Mouse (Mus musculus): ENCODE results near the gene Gm38431. TPM values are rescaled to one million over a fixed set of nuclear protein-coding genes. Genes with fewer than 3 reads are reported as not detected.

The Gm38431 gene
- total and polyA plus RNA-seq, 3 experiments, result 1.1 to 30.5 (median 9.8) TPM

Other genes starting within 250 kb of the Gm38431 start
Only the 20 nearest of the 24 such genes appear.
- 346 and 359 TPM in 2 replicates for gene Ppan, start 203.8 kb downstream of the Gm38431 start, total RNA-seq (2012; rRNA removed)
- 242 and 272 TPM in 2 replicates for gene Ppan, start 203.8 kb downstream of the Gm38431 start, total RNA-seq (2014; rRNA removed)
- 359 and 389 TPM in 2 replicates for gene Ppan, start 203.8 kb downstream of the Gm38431 start, polyA plus RNA-seq (2012; ENCODE audit: insufficient read length, low read depth)
- 293 and 340 TPM in 2 replicates for gene Eif3g, start 193.4 kb downstream of the Gm38431 start, total RNA-seq (2012; rRNA removed)
- gene Eif3g, start 193.4 kb downstream of the Gm38431 start, total RNA-seq (2014; rRNA removed), result 205 and 211 TPM in 2 replicates
- gene Eif3g, start 193.4 kb downstream of the Gm38431 start, polyA plus RNA-seq (2012; ENCODE audit: insufficient read length, low read depth), result 387 and 392 TPM in 2 replicates
- 121 and 130 TPM in 2 replicates for gene Dnmt1, start 132.1 kb downstream of the Gm38431 start, total RNA-seq (2012; rRNA removed)
- gene Dnmt1, start 132.1 kb downstream of the Gm38431 start, total RNA-seq (2014; rRNA removed), result 84.8 and 89.9 TPM in 2 replicates
- 145 and 190 TPM in 2 replicates for gene Dnmt1, start 132.1 kb downstream of the Gm38431 start, polyA plus RNA-seq (2012; ENCODE audit: insufficient read length, low read depth)
- 1.6 and 2.0 TPM in 2 replicates for gene S1pr2, start 115.2 kb downstream of the Gm38431 start, total RNA-seq (2012; rRNA removed)
- gene S1pr2, start 115.2 kb downstream of the Gm38431 start, total RNA-seq (2014; rRNA removed), result 0.84 and 1.3 TPM in 2 replicates
- 1.4 and 3.2 TPM in 2 replicates for gene S1pr2, start 115.2 kb downstream of the Gm38431 start, polyA plus RNA-seq (2012; ENCODE audit: insufficient read length, low read depth)
- 98.7 and 103 TPM in 2 replicates for gene Mrpl4, start 89.3 kb downstream of the Gm38431 start, total RNA-seq (2012; rRNA removed)
- gene Mrpl4, start 89.3 kb downstream of the Gm38431 start, total RNA-seq (2014; rRNA removed), result 42.1 and 43.9 TPM in 2 replicates
- 83.6 and 94.8 TPM in 2 replicates for gene Mrpl4, start 89.3 kb downstream of the Gm38431 start, polyA plus RNA-seq (2012; ENCODE audit: insufficient read length, low read depth)
- 128 and 202 TPM in 2 replicates for gene Icam1, start 76.0 kb downstream of the Gm38431 start, total RNA-seq (2012; rRNA removed)
- gene Icam1, start 76.0 kb downstream of the Gm38431 start, total RNA-seq (2014; rRNA removed), result 101 and 102 TPM in 2 replicates
- gene Icam1, start 76.0 kb downstream of the Gm38431 start, polyA plus RNA-seq (2012; ENCODE audit: insufficient read length, low read depth), result 64.2 and 70.6 TPM in 2 replicates
- 2.9 and 3.1 TPM in 2 replicates for gene Icam4, start 62.6 kb downstream of the Gm38431 start, total RNA-seq (2012; rRNA removed)
- gene Icam4, start 62.6 kb downstream of the Gm38431 start, total RNA-seq (2014; rRNA removed), result 1.1 and 1.2 TPM in 2 replicates
- gene Icam4, start 62.6 kb downstream of the Gm38431 start, polyA plus RNA-seq (2012; ENCODE audit: insufficient read length, low read depth), result 0.72 and 0.96 TPM in 2 replicates
- gene Icam5, start 59.9 kb downstream of the Gm38431 start, total RNA-seq (2012; rRNA removed), result 4.9 TPM in 2 replicates
- 0.89 and 1.0 TPM in 2 replicates for gene Icam5, start 59.9 kb downstream of the Gm38431 start, total RNA-seq (2014; rRNA removed)
- 1.6 and 1.7 TPM in 2 replicates for gene Icam5, start 59.9 kb downstream of the Gm38431 start, polyA plus RNA-seq (2012; ENCODE audit: insufficient read length, low read depth)
- 1.1 TPM in 1 of 2 replicates, not detected in the other for gene Zglp1, start 24.9 kb downstream of the Gm38431 start, total RNA-seq (2012; rRNA removed)
- 1.3 TPM in 1 of 2 replicates, not detected in the other for gene Zglp1, start 24.9 kb downstream of the Gm38431 start, total RNA-seq (2014; rRNA removed)
- gene Zglp1, start 24.9 kb downstream of the Gm38431 start, polyA plus RNA-seq (2012; ENCODE audit: insufficient read length, low read depth), result 0.87 and 0.98 TPM in 2 replicates
- gene Gm49373, start 18.9 kb downstream of the Gm38431 start, total RNA-seq (2012; rRNA removed), result 0.85 and 1.8 TPM in 2 replicates
- 0.54 and 0.60 TPM in 2 replicates for gene Gm49373, start 18.9 kb downstream of the Gm38431 start, total RNA-seq (2014; rRNA removed)
- gene Gm49373, start 18.9 kb downstream of the Gm38431 start, polyA plus RNA-seq (2012; ENCODE audit: insufficient read length, low read depth), result 1.5 and 2.9 TPM in 2 replicates
- gene Fdx1l, start 18.4 kb downstream of the Gm38431 start, total RNA-seq (2012; rRNA removed), result 79.7 and 90.4 TPM in 2 replicates
- 67.2 and 70.8 TPM in 2 replicates for gene Fdx1l, start 18.4 kb downstream of the Gm38431 start, total RNA-seq (2014; rRNA removed)
- 105 and 112 TPM in 2 replicates for gene Fdx1l, start 18.4 kb downstream of the Gm38431 start, polyA plus RNA-seq (2012; ENCODE audit: insufficient read length, low read depth)
- gene Raver1, start within 50 bp of the Gm38431 start, total RNA-seq (2012; rRNA removed), result 30.8 and 31.3 TPM in 2 replicates
- gene Raver1, start within 50 bp of the Gm38431 start, total RNA-seq (2014; rRNA removed), result 16.0 and 18.9 TPM in 2 replicates
- gene Raver1, start within 50 bp of the Gm38431 start, polyA plus RNA-seq (2012; ENCODE audit: insufficient read length, low read depth), result 77.9 and 101 TPM in 2 replicates
- gene Tyk2, start 39.2 kb upstream of the Gm38431 start, total RNA-seq (2012; rRNA removed), result 64.3 and 80.0 TPM in 2 replicates
- 39.0 and 40.6 TPM in 2 replicates for gene Tyk2, start 39.2 kb upstream of the Gm38431 start, total RNA-seq (2014; rRNA removed)
- gene Tyk2, start 39.2 kb upstream of the Gm38431 start, polyA plus RNA-seq (2012; ENCODE audit: insufficient read length, low read depth), result 45.1 and 49.6 TPM in 2 replicates
- gene Cdc37, start 58.0 kb upstream of the Gm38431 start, total RNA-seq (2012; rRNA removed), result 227 and 230 TPM in 2 replicates
- 84.1 and 87.2 TPM in 2 replicates for gene Cdc37, start 58.0 kb upstream of the Gm38431 start, total RNA-seq (2014; rRNA removed)
- 447 and 532 TPM in 2 replicates for gene Cdc37, start 58.0 kb upstream of the Gm38431 start, polyA plus RNA-seq (2012; ENCODE audit: insufficient read length, low read depth)
- gene Pde4a, start 73.7 kb upstream of the Gm38431 start, total RNA-seq (2012; rRNA removed), result 4.1 and 4.8 TPM in 2 replicates
- gene Pde4a, start 73.7 kb upstream of the Gm38431 start, total RNA-seq (2014; rRNA removed), result 1.2 and 1.7 TPM in 2 replicates
- 7.2 and 7.6 TPM in 2 replicates for gene Pde4a, start 73.7 kb upstream of the Gm38431 start, polyA plus RNA-seq (2012; ENCODE audit: insufficient read length, low read depth)
- gene Keap1, start 147.4 kb upstream of the Gm38431 start, total RNA-seq (2012; rRNA removed), result 41.7 and 42.8 TPM in 2 replicates
- 16.2 and 18.4 TPM in 2 replicates for gene Keap1, start 147.4 kb upstream of the Gm38431 start, total RNA-seq (2014; rRNA removed)
- 30.0 and 31.2 TPM in 2 replicates for gene Keap1, start 147.4 kb upstream of the Gm38431 start, polyA plus RNA-seq (2012; ENCODE audit: insufficient read length, low read depth)
- not detected in 2 replicates for gene S1pr5, start 156.4 kb upstream of the Gm38431 start, total RNA-seq (2012; rRNA removed)
- gene S1pr5, start 156.4 kb upstream of the Gm38431 start, total RNA-seq (2014; rRNA removed), result not detected in 2 replicates
- gene S1pr5, start 156.4 kb upstream of the Gm38431 start, polyA plus RNA-seq (2012; ENCODE audit: insufficient read length, low read depth), result not detected in 2 replicates
- gene Atg4d, start 173.3 kb upstream of the Gm38431 start, total RNA-seq (2012; rRNA removed), result 13.5 and 14.3 TPM in 2 replicates
- 10.3 and 10.9 TPM in 2 replicates for gene Atg4d, start 173.3 kb upstream of the Gm38431 start, total RNA-seq (2014; rRNA removed)
- gene Atg4d, start 173.3 kb upstream of the Gm38431 start, polyA plus RNA-seq (2012; ENCODE audit: insufficient read length, low read depth), result 7.7 and 9.4 TPM in 2 replicates
- gene Kri1, start 196.0 kb upstream of the Gm38431 start, total RNA-seq (2012; rRNA removed), result 55.5 and 62.6 TPM in 2 replicates
- 28.8 and 29.0 TPM in 2 replicates for gene Kri1, start 196.0 kb upstream of the Gm38431 start, total RNA-seq (2014; rRNA removed)
- 57.1 and 64.9 TPM in 2 replicates for gene Kri1, start 196.0 kb upstream of the Gm38431 start, polyA plus RNA-seq (2012; ENCODE audit: insufficient read length, low read depth)
- 9.7 and 12.6 TPM in 2 replicates for gene Cdkn2d, start 199.4 kb upstream of the Gm38431 start, total RNA-seq (2012; rRNA removed)
- 7.1 and 7.3 TPM in 2 replicates for gene Cdkn2d, start 199.4 kb upstream of the Gm38431 start, total RNA-seq (2014; rRNA removed)
- 2.2 and 2.9 TPM in 2 replicates for gene Cdkn2d, start 199.4 kb upstream of the Gm38431 start, polyA plus RNA-seq (2012; ENCODE audit: insufficient read length, low read depth)